Mouse (Mus musculus): ENCODE data around the gene RPS10-NUDT3. TPM values are rescaled to one million over a fixed set of nuclear protein-coding genes. Genes with fewer than 3 reads are reported as not detected.

The RPS10-NUDT3 gene
- polyA plus RNA-seq, 1 experiment from 2014 or later, result not detected

GRCm38 (mm10) chr17:27554062-27554960 lies 80.7 kb downstream of the RPS10-NUDT3 start:
- no peak for DNase-seq (ENCODE audit: low spot score)
- 45% methylated on average over 20 of the region's 20 CpGs for WGBS
- Histone ChIP-seq H3K36me3 (ENCODE audit: control insufficient read depth, insufficient read depth, low read length) (no peaks in the 10 kb centered on the region), H3K27me3 (ENCODE audit: control insufficient read depth, insufficient read depth, low read length) (no peaks in the 10 kb centered on the region), H3K9ac (ENCODE audit: low read length) (peak overlapping the region; percentile 93), H3K4me3 (ENCODE audit: low read depth, low read length) (peak overlapping the region; percentile 78), H3K9me3 (ENCODE audit: control insufficient read depth, low read length) (no peaks in the 10 kb centered on the region), H3K4me1 (ENCODE audit: control insufficient read depth, insufficient read depth, low read length) (peaks cover 11% of the 10 kb centered on the region), H3K4me2 (ENCODE audit: low read depth, severe bottlenecking) (peak overlapping the region; percentile 96), H3K27ac (replicated peaks; ENCODE audit: low read depth, low read length) (peak overlapping the region; percentile 99)
- ATAC-seq (ENCODE audit: insufficient number of reproducible peaks, low FRiP score, low TSS enrichment, low read depth), result no peak

GRCm38 (mm10) chr17:27552215-27553201 lies 82.5 kb downstream of the RPS10-NUDT3 start:
- Histone ChIP-seq H3K4me3 (ENCODE audit: low read depth, low read length) (no peak overlapping the region), H3K4me1 (ENCODE audit: control insufficient read depth, insufficient read depth, low read length) (peaks cover 7% of the 10 kb centered on the region), H3K4me2 (ENCODE audit: low read depth, severe bottlenecking) (no peak overlapping the region), H3K36me3 (ENCODE audit: control insufficient read depth, insufficient read depth, low read length) (no peaks in the 10 kb centered on the region), H3K9ac (ENCODE audit: low read length) (no peak overlapping the region; the same call in 1 of the 2 replicates), H3K9me3 (ENCODE audit: control insufficient read depth, low read length) (no peaks in the 10 kb centered on the region), H3K27me3 (ENCODE audit: control insufficient read depth, insufficient read depth, low read length) (no peaks in the 10 kb centered on the region), H3K27ac (replicated peaks; ENCODE audit: low read depth, low read length) (no peak overlapping the region)
- 82% methylated on average over 23 of the region's 23 CpGs for WGBS
- DNase-seq (ENCODE audit: low spot score) (no peak), ATAC-seq (ENCODE audit: insufficient number of reproducible peaks, low FRiP score, low TSS enrichment, low read depth) (no peak)

DNA sequence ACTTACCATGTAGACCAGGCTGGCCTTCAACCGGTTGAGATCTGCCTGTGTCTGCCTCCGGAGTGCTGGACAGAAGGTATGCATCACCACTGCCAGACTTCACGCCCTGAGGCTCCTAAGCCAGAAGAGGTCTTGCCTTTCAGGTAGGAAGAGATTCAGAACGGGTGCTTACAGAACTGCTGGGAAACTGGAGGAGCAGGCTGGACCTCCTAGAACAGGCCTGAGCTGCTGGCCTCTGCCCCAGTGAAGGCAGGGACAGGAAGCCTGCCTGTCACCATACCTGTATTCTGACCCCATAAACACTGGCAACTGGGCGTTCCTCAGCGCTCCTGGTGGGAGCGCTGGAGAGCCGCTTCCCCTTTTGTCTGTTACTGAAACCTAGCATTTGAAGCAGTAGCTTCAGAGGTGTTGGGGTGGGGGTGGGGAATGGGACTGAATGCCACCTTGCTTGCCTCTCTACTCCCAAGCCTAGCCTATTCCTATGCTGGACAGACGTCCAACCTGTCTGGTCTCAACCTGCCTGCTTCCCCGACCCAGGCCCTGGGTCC lies 83.6 kb downstream of the RPS10-NUDT3 start:
- Histone ChIP-seq H3K4me3 (ENCODE audit: low read depth, low read length) (no peak overlapping the region), H3K9ac (ENCODE audit: low read length) (no peak overlapping the region; the same call in 1 of the 2 replicates), H3K27me3 (ENCODE audit: control insufficient read depth, insufficient read depth, low read length) (no peaks in the 10 kb centered on the region), H3K4me1 (ENCODE audit: control insufficient read depth, insufficient read depth, low read length) (peaks cover 9% of the 10 kb centered on the region), H3K27ac (replicated peaks; ENCODE audit: low read depth, low read length) (no peak overlapping the region), H3K36me3 (ENCODE audit: control insufficient read depth, insufficient read depth, low read length) (no peaks in the 10 kb centered on the region), H3K4me2 (ENCODE audit: low read depth, severe bottlenecking) (no peak overlapping the region), H3K9me3 (ENCODE audit: control insufficient read depth, low read length) (no peaks in the 10 kb centered on the region)
- no peak for ATAC-seq (ENCODE audit: insufficient number of reproducible peaks, low FRiP score, low TSS enrichment, low read depth)
- 50% methylated on average over 10 of the region's 10 CpGs for WGBS
- DNase-seq (ENCODE audit: low spot score), result no peak

DNA sequence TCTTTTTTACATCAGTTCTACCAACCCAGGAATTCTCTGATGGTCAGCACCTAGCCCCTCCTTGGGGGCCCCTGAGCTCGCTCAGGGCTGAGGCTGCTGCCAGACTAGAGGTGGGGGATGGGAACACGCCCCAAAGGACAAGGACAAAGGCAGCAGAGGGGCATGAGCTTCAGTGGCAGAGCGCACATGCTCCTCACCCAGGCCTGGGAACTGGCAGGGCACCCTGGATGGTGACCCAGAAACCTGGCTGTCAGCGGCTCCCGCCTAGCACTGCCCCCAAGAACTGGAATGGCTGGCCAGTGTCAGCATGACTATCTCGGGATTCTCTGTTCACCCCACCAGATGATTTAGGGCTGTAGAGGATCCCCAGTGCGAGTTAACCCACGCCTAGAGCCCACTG lies 85.8 kb downstream of the RPS10-NUDT3 start:
- no peaks in the 10 kb centered on the region for H3K9me3 ChIP-seq (ENCODE audit: control insufficient read depth, low read length)
- H3K36me3 ChIP-seq (ENCODE audit: control insufficient read depth, insufficient read depth, low read length), result no peaks in the 10 kb centered on the region
- no peaks in the 10 kb centered on the region for H3K27me3 ChIP-seq (ENCODE audit: control insufficient read depth, insufficient read depth, low read length)
- H3K4me1 ChIP-seq (ENCODE audit: control insufficient read depth, insufficient read depth, low read length), result peaks cover 17% of the 10 kb centered on the region
- H3K4me2 ChIP-seq (ENCODE audit: low read depth, severe bottlenecking), result no peak overlapping the region
- WGBS, result 64% methylated on average over 8 of the region's 8 CpGs
- no peak overlapping the region for H3K27ac ChIP-seq (replicated peaks; ENCODE audit: low read depth, low read length)
- H3K9ac ChIP-seq (ENCODE audit: low read length), result no peak overlapping the region; the same call in 1 of the 2 replicates
- ATAC-seq (ENCODE audit: insufficient number of reproducible peaks, low FRiP score, low TSS enrichment, low read depth) (no peak), DNase-seq (ENCODE audit: low spot score) (no peak)
- no peak overlapping the region for H3K4me3 ChIP-seq (ENCODE audit: low read depth, low read length)

DNA sequence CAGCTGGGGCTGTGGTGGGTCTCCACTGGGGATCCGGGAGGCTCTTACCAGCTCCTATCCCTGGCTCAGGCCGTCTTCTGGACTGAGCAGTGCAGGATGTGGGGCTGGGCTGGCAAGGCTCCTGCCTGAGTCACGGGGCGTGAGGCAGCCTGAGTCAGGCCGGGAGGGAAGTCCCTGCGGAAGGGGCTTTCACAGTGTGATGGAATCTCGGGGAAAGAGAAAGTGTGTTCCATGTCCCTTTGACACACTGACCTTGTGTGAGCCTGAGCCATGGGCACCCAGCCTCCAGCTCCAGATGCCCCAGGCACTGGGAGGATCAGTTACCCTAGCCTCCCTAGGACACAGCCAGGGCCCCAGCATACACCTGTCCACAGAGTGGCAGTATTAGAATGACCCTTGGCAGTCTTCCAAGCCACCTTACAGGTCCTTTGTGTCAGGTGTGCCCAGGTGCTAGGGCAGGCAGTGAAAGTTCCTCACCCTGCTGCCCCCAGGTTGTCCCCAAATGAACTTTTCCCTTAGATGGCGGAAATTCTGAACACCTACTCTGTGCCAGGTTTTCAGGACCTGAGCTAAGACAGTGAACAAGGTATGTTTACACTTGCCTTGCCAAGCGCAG lies 87.7 kb downstream of the RPS10-NUDT3 start:
- Histone ChIP-seq H3K9ac (ENCODE audit: low read length) (no peak overlapping the region), H3K27ac (replicated peaks; ENCODE audit: low read depth, low read length) (no peak overlapping the region), H3K4me3 (ENCODE audit: low read depth, low read length) (no peak overlapping the region), H3K4me2 (ENCODE audit: low read depth, severe bottlenecking) (no peak overlapping the region), H3K36me3 (ENCODE audit: control insufficient read depth, insufficient read depth, low read length) (no peaks in the 10 kb centered on the region), H3K4me1 (ENCODE audit: control insufficient read depth, insufficient read depth, low read length) (peaks cover 17% of the 10 kb centered on the region), H3K27me3 (ENCODE audit: control insufficient read depth, insufficient read depth, low read length) (no peaks in the 10 kb centered on the region), H3K9me3 (ENCODE audit: control insufficient read depth, low read length) (no peaks in the 10 kb centered on the region)
- ATAC-seq (ENCODE audit: insufficient number of reproducible peaks, low FRiP score, low TSS enrichment, low read depth) (no peak), DNase-seq (ENCODE audit: low spot score) (no peak)
- WGBS, result 75% methylated on average over 9 of the region's 9 CpGs

DNA sequence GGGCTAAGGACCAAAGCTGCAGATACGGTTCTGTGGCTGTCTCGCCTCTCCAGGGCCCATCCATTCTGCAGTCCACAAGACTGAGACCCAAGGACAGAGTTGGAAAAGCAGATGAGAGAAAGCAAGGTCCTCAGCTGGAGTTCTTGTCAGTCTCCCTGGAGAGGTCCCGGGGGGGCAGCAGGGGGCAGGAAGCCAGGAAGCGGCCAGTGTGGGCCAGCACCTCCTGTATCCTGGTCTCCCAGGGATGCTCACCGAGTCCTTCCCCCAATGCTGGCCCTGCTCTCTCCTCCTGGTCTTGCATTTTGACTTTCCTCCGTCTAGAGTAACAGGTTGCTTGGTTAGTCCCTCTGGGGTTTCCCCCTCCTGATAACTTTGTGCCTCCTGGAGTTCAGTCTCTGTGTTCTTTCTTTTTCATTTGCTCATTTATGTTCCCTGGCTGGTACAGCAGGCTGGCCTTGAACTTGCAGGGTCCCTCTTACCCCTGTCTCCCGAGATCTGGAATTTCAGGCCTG lies 88.4 kb downstream of the RPS10-NUDT3 start:
- Histone ChIP-seq H3K36me3 (ENCODE audit: control insufficient read depth, insufficient read depth, low read length) (no peaks in the 10 kb centered on the region), H3K4me1 (ENCODE audit: control insufficient read depth, insufficient read depth, low read length) (peaks cover 17% of the 10 kb centered on the region), H3K27ac (replicated peaks; ENCODE audit: low read depth, low read length) (no peak overlapping the region), H3K4me3 (ENCODE audit: low read depth, low read length) (no peak overlapping the region), H3K27me3 (ENCODE audit: control insufficient read depth, insufficient read depth, low read length) (no peaks in the 10 kb centered on the region), H3K9ac (ENCODE audit: low read length) (no peak overlapping the region), H3K9me3 (ENCODE audit: control insufficient read depth, low read length) (no peaks in the 10 kb centered on the region), H3K4me2 (ENCODE audit: low read depth, severe bottlenecking) (no peak overlapping the region)
- ATAC-seq (ENCODE audit: insufficient number of reproducible peaks, low FRiP score, low TSS enrichment, low read depth) (no peak), DNase-seq (ENCODE audit: low spot score) (no peak)
- 68% methylated on average over 7 of the region's 7 CpGs for WGBS

DNA sequence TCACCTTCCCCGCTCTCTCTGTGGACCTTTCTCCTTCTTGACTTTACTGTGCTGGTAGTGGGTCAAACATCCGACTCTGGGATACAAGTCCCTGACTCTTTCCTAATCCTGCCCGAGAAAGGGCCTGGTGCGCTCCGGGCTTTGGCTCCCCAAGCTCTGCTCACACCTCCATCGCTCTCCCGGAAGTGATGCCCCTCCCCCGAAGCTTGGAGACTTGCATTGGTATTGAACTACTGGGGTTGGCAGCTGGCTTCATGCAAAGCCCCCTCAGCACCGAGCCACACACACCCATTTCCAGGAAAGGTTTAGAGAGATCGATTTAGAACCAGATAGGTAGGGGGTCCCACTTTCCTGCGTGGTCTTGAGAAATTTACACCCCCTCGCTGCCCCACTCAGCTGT lies 89.0 kb downstream of the RPS10-NUDT3 start:
- H3K9ac ChIP-seq (ENCODE audit: low read length), result no peak overlapping the region
- H3K9me3 ChIP-seq (ENCODE audit: control insufficient read depth, low read length), result no peaks in the 10 kb centered on the region
- no peaks in the 10 kb centered on the region for H3K36me3 ChIP-seq (ENCODE audit: control insufficient read depth, insufficient read depth, low read length)
- 38% methylated on average over 12 of the region's 12 CpGs for WGBS
- no peak for ATAC-seq (ENCODE audit: insufficient number of reproducible peaks, low FRiP score, low TSS enrichment, low read depth)
- H3K27me3 ChIP-seq (ENCODE audit: control insufficient read depth, insufficient read depth, low read length), result no peaks in the 10 kb centered on the region
- no peak overlapping the region for H3K4me2 ChIP-seq (ENCODE audit: low read depth, severe bottlenecking)
- H3K4me3 ChIP-seq (ENCODE audit: low read depth, low read length), result no peak overlapping the region
- no peak overlapping the region for H3K27ac ChIP-seq (replicated peaks; ENCODE audit: low read depth, low read length)
- peak; percentile 49 for DNase-seq (ENCODE audit: low spot score)
- H3K4me1 ChIP-seq (ENCODE audit: control insufficient read depth, insufficient read depth, low read length), result peaks cover 17% of the 10 kb centered on the region; the same call in 1 of the 2 replicates

All from limb, embryonic 11.5 days (tissue).